Mouse (Mus musculus) neural tube, embryonic 12.5 days (tissue): ENCODE results near the gene Olfr669. TPM values are rescaled to one million over a fixed set of nuclear protein-coding genes. Genes with fewer than 3 reads are reported as not detected.
"Not testable (repeated sequence)": the region's sequence is repeated elsewhere in the genome, so short reads cannot be mapped to it uniquely, and the experiment has no call there.

Experiments
- ATAC-seq: fragments of 200-750 bp; cut with Nextera tagmentation; 2 replicates; pipeline ENCODE4 v1.8.0; 2017; ENCODE audit warnings: low read depth, mild to moderate bottlenecking, moderate TSS enrichment, moderate library complexity; ENCODE audit not compliant: low FRiP score
- H3K27ac ChIP-seq: fragments of 300-500 bp; sonication (generic); 2 replicates; pipeline ENCODE4 v1.5.1; 2016
- H3K27me3 ChIP-seq: fragments of 300-500 bp; sonication (generic); replicated peaks from 2 replicates; pipeline ENCODE4 v1.6.1; 2016; ENCODE audit warnings: mild to moderate bottlenecking
- H3K36me3 ChIP-seq: fragments of 300-500 bp; sonication (generic); 2 replicates; pipeline ENCODE4 v1.6.1; 2016; ENCODE audit warnings: mild to moderate bottlenecking
- H3K4me1 ChIP-seq: fragments of 300-500 bp; sonication (generic); 2 replicates; pipeline ENCODE4 v1.6.1; 2016
- H3K4me2 ChIP-seq: fragments of 300-500 bp; sonication (generic); replicated peaks from 2 replicates; pipeline ENCODE4 v1.6.1; 2016; ENCODE audit warnings: mild to moderate bottlenecking
- H3K4me3 ChIP-seq: fragments of 300-500 bp; sonication (generic); 2 replicates; pipeline ENCODE4 v1.5.1; 2016
- H3K9ac ChIP-seq: fragments of 300-500 bp; sonication (generic); 2 replicates; pipeline ENCODE4 v1.6.1; 2016; ENCODE audit warnings: mild to moderate bottlenecking
- H3K9me3 ChIP-seq: fragments of 300-500 bp; sonication (generic); 2 replicates; pipeline ENCODE4 v1.6.1; 2016; ENCODE audit warnings: mild to moderate bottlenecking
- WGBS: fragments of 180-500 bp; shearing (Covaris S2); methylation state at CpG from one replicate; pipeline ENCODE4 v1.1.7; 2016; 5-methylcytosine and 5-hydroxymethylcytosine counted together
- polyA plus RNA-seq: library from polyadenylated mRNA; unstranded; fragments of >200 nt; fragmentation: Nextera tagmentation; extraction: Ambion mirVana; gene quantifications from 2 replicates; pipeline ENCODE4 v1.2.1, GENCODE M21; 2016

Gene Olfr669
- not detected in 2 replicates for polyA plus RNA-seq

GRCm38 (mm10) chr7:104933940-104934339 is at the start of gene Olfr669:
Gene Olfr669 (plus strand): TSS chr7:104934240.
- 78% methylated on average over 1 of the region's 1 CpGs for WGBS
- Histone ChIP-seq H3K27me3 (no peaks in the 10 kb centered on the region), H3K4me2 (no peak within 1 kb of the TSS), H3K4me3 (no peak within 1 kb of the TSS), H3K4me1 (no peaks in the 10 kb centered on the region), H3K36me3 (no peaks in the 10 kb centered on the region), H3K9ac (no peak within 1 kb of the TSS), H3K9me3 (no peaks in the 10 kb centered on the region), H3K27ac (no peak within 1 kb of the TSS)
- no peak for ATAC-seq

GRCm38 (mm10) chr7:104895852-104896251 is 38.2 kb upstream of the Olfr669 start, which contains the start of gene Olfr666:
Gene Olfr666 (minus strand): TSS chr7:104895952.
- H3K9me3 ChIP-seq = no peaks in the 10 kb centered on the region
- no peaks in the 10 kb centered on the region for H3K4me1 ChIP-seq
- no peak within 1 kb of the TSS for H3K4me2 ChIP-seq
- no peaks in the 10 kb centered on the region for H3K27me3 ChIP-seq
- WGBS = 78% methylated on average over 2 of the region's 2 CpGs
- no peak for ATAC-seq
- H3K27ac ChIP-seq = no peak within 1 kb of the TSS
- H3K4me3 ChIP-seq = no peak within 1 kb of the TSS
- no peak within 1 kb of the TSS for H3K9ac ChIP-seq
- H3K36me3 ChIP-seq = no peaks in the 10 kb centered on the region

GRCm38 (mm10) chr7:104921382-104921781 is 12.7 kb upstream of the Olfr669 start, which contains the start of gene Olfr667:
Gene Olfr667 (minus strand): TSS chr7:104921482.
- Histone ChIP-seq H3K9ac (no peak within 1 kb of the TSS), H3K4me1 (no peaks in the 10 kb centered on the region), H3K27me3 (no peaks in the 10 kb centered on the region), H3K36me3 (no peaks in the 10 kb centered on the region), H3K9me3 (no peaks in the 10 kb centered on the region), H3K4me2 (no peak within 1 kb of the TSS), H3K4me3 (no peak within 1 kb of the TSS), H3K27ac (no peak within 1 kb of the TSS)
- 90% methylated on average over 1 of the region's 1 CpGs for WGBS
- ATAC-seq = no peak

GRCm38 (mm10) chr7:104927957-104928356 is 6.1 kb upstream of the Olfr669 start, which contains the start of gene Olfr668:
Gene Olfr668 (minus strand): TSS chr7:104928057.
- Histone ChIP-seq H3K9ac (no peak within 1 kb of the TSS), H3K4me1 (no peaks in the 10 kb centered on the region), H3K4me2 (no peak within 1 kb of the TSS), H3K9me3 (no peaks in the 10 kb centered on the region), H3K36me3 (no peaks in the 10 kb centered on the region), H3K27me3 (no peaks in the 10 kb centered on the region), H3K27ac (no peak within 1 kb of the TSS), H3K4me3 (no peak within 1 kb of the TSS)
- 73% methylated on average over 1 of the region's 1 CpGs for WGBS
- no peak for ATAC-seq

GRCm38 (mm10) chr7:104950234-104950633 is 16.2 kb downstream of the Olfr669 start:
- H3K4me2 ChIP-seq, H3K9me3 ChIP-seq, H3K9ac ChIP-seq, H3K36me3 ChIP-seq, H3K4me3 ChIP-seq, H3K4me1 ChIP-seq, H3K27ac ChIP-seq, ATAC-seq, H3K27me3 ChIP-seq: not testable (repeated sequence)
- WGBS = 91% methylated on average over 16 of the region's 16 CpGs

- 62% methylated on average over 1 of the region's 1 CpGs for WGBS
- no peak within 1 kb of the TSS for H3K4me3 ChIP-seq
- no peaks in the 10 kb centered on the region for H3K36me3 ChIP-seq
- H3K4me2 ChIP-seq = no peak within 1 kb of the TSS
- H3K27ac ChIP-seq = no peak within 1 kb of the TSS
- H3K27me3 ChIP-seq = no peaks in the 10 kb centered on the region
- H3K9me3 ChIP-seq = no peaks in the 10 kb centered on the region
- no peak within 1 kb of the TSS for H3K9ac ChIP-seq
- H3K4me1 ChIP-seq = no peaks in the 10 kb centered on the region
- no peak for ATAC-seq
These were observed 28.5 kb downstream of the Olfr669 start, which contains the start of gene Olfr670 for GRCm38 (mm10) chr7:104962520-104962919. Gene Olfr670 (minus strand): TSS chr7:104962620.

GRCm38 (mm10) chr7:104972507-104972906 is 38.5 kb downstream of the Olfr669 start:
- not testable (repeated sequence) for H3K9me3 ChIP-seq, H3K36me3 ChIP-seq, H3K27ac ChIP-seq, H3K9ac ChIP-seq, H3K4me3 ChIP-seq, ATAC-seq, H3K4me2 ChIP-seq, H3K4me1 ChIP-seq, H3K27me3 ChIP-seq
- 71% methylated on average over 2 of the region's 2 CpGs for WGBS

GRCm38 (mm10) chr7:104979026-104979425 is 45.0 kb downstream of the Olfr669 start, which contains the start of gene Olfr671:
Gene Olfr671 (minus strand): TSS chr7:104979126.
- H3K4me1 ChIP-seq = no peaks in the 10 kb centered on the region
- H3K9ac ChIP-seq = no peak within 1 kb of the TSS
- no peaks in the 10 kb centered on the region for H3K36me3 ChIP-seq
- no peak for ATAC-seq
- no peak within 1 kb of the TSS for H3K4me3 ChIP-seq
- 91% methylated on average over 1 of the region's 1 CpGs for WGBS
- peaks cover 4% of the 10 kb centered on the region; the same call in 1 of the 2 replicates for H3K9me3 ChIP-seq
- H3K27ac ChIP-seq = no peak within 1 kb of the TSS
- no peak within 1 kb of the TSS for H3K4me2 ChIP-seq
- no peaks in the 10 kb centered on the region for H3K27me3 ChIP-seq

Other genes starting within 250 kb of the Olfr669 start
- gene Olfr661, start 247.7 kb upstream of the Olfr669 start, polyA plus RNA-seq = not detected in 2 replicates
- not detected in 2 replicates for gene Usp17le, start 156.8 kb upstream of the Olfr669 start, polyA plus RNA-seq
- gene Usp17lb, start 91.6 kb upstream of the Olfr669 start, polyA plus RNA-seq = not detected in 2 replicates
- gene Usp17la, start 77.2 kb upstream of the Olfr669 start, polyA plus RNA-seq = not detected in 2 replicates
- not detected in 2 replicates for gene Olfr665, start 56.2 kb upstream of the Olfr669 start, polyA plus RNA-seq
- not detected in 2 replicates for gene Olfr666, start 38.3 kb upstream of the Olfr669 start, polyA plus RNA-seq
- gene Olfr667, start 12.8 kb upstream of the Olfr669 start, polyA plus RNA-seq = not detected in 2 replicates
- gene Olfr668, start 6.2 kb upstream of the Olfr669 start, polyA plus RNA-seq = not detected in 2 replicates
- gene Olfr670, start 28.4 kb downstream of the Olfr669 start, polyA plus RNA-seq = not detected in 2 replicates
- gene Olfr671, start 44.9 kb downstream of the Olfr669 start, polyA plus RNA-seq = not detected in 2 replicates
- gene Olfr672, start 67.8 kb downstream of the Olfr669 start, polyA plus RNA-seq = not detected in 2 replicates
- not detected in 2 replicates for gene Olfr675, start 94.2 kb downstream of the Olfr669 start, polyA plus RNA-seq
- gene Olfr676, start 98.5 kb downstream of the Olfr669 start, polyA plus RNA-seq = not detected in 2 replicates
- not detected in 2 replicates for gene Olfr677, start 117.1 kb downstream of the Olfr669 start, polyA plus RNA-seq
- gene Olfr678, start 130.2 kb downstream of the Olfr669 start, polyA plus RNA-seq = not detected in 2 replicates
- not detected in 2 replicates for gene Olfr679, start 147.0 kb downstream of the Olfr669 start, polyA plus RNA-seq
- not detected in 2 replicates for gene Olfr680-ps1, start 158.6 kb downstream of the Olfr669 start, polyA plus RNA-seq
- not detected in 2 replicates for gene Olfr681, start 182.6 kb downstream of the Olfr669 start, polyA plus RNA-seq
- gene Olfr683, start 212.8 kb downstream of the Olfr669 start, polyA plus RNA-seq = not detected in 2 replicates
- not detected in 2 replicates for gene Olfr684, start 229.4 kb downstream of the Olfr669 start, polyA plus RNA-seq